Mouse (Mus musculus): Measurements from ENCODE around the gene Rpl28.

DNA sequence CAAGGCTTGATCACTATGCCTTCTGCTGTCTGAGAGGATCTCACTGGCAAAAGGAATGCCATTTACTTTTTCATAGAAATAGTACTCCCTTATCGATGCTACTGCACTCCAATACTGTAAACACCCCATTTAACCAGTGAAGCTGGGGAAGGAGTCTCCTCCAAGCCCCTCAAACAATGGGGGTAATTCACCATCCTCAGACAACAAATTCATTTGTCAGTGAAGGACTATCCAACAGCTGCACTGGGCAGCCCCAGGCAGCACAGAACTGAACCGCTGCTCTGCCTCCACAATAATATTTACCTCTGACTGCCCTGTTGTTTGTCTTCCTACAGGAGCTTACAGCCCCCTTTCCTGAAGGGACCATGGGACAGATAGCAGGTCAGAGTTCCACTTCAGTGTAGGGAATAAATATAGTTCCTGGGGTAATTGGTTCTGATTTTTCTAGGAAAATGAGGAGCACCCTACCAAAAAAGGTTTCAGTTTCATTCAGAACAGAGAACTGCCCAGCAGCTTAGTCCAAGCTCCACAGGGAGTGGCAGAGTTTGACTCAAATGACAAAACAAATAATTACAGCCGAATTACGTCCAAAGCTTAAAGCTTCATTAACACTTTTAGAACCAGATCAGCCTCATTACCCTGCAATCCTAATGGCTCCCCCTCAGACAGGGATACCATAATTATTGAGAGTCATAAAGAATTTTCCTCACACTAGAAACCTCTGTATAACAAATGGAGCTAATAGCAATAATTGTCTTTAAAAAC is 27.5 kb upstream of the Rpl28 start:
- no peak for TF ChIP-seq MAX (IDR thresholded peaks at IDR 0.05; ENCODE audit: low read depth)
- no peak for TF ChIP-seq POLR2AphosphoS2 (IDR thresholded peaks at IDR 0.05; ENCODE audit: insufficient read length, low read depth)
- no peak for TF ChIP-seq TCF12 (IDR thresholded peaks at IDR 0.05; ENCODE audit: insufficient read depth, poor library complexity, severe bottlenecking)
- TF ChIP-seq POLR2A (IDR thresholded peaks at IDR 0.05; ENCODE audit: insufficient read length, low read depth), result no peak
